Mouse (Mus musculus) MEL (cell line): ENCODE measurements around the gene Nfkbil1.

Source experiments
- CTCF ChIP-seq, 3 experiments: IDR thresholded peaks in 2 of 3; conservative IDR thresholded peaks in 1 of 3; 2 replicates each; pipeline ENCODE4 v1.5.1; 2011 to 2012; ENCODE audit warnings: low read length in 3 of 3, low read depth in 2 of 3, mild to moderate bottlenecking in 2 of 3, improper control_type of control experiment in 1 of 3, inconsistent platforms in 1 of 3, mixed read lengths in 1 of 3, moderate library complexity in 1 of 3; ENCODE audit not compliant: control insufficient read depth in 1 of 3, insufficient read depth in 1 of 3, poor library complexity in 1 of 3, severe bottlenecking in 1 of 3
- E2F4 ChIP-seq: IDR thresholded peaks from 2 replicates; pipeline ENCODE4 v1.6.1; 2011; ENCODE audit warnings: low read depth, low read length, improper control_type of control experiment, borderline replicate concordance
- HCFC1 ChIP-seq: IDR thresholded peaks from 2 replicates; pipeline ENCODE4 v1.6.1; 2012; ENCODE audit warnings: low read depth, mild to moderate bottlenecking, inconsistent platforms, low read length, improper control_type of control experiment, moderate library complexity
- MAFK ChIP-seq: IDR thresholded peaks from 2 replicates; pipeline ENCODE4 v1.6.1; 2011; ENCODE audit warnings: low read depth, mild to moderate bottlenecking, low read length, improper control_type of control experiment, borderline replicate concordance
- POLR2AphosphoS2 ChIP-seq: IDR thresholded peaks from 2 replicates; pipeline ENCODE4 v1.6.1; 2011; ENCODE audit warnings: low read length, improper control_type of control experiment
- SIN3A ChIP-seq: IDR thresholded peaks from 2 replicates; pipeline ENCODE4 v1.6.1; 2012; ENCODE audit warnings: low read length, improper control_type of control experiment, inconsistent platforms
- USF2 ChIP-seq, 2 experiments: IDR thresholded peaks; 2 replicates each; pipeline ENCODE4 v1.6.1; 2011 to 2012; ENCODE audit warnings: improper control_type of control experiment in 2 of 2, low read length in 2 of 2, borderline replicate concordance in 1 of 2, inconsistent platforms in 1 of 2, low read depth in 1 of 2, mild to moderate bottlenecking in 1 of 2; ENCODE audit not compliant: insufficient read depth in 1 of 2

- TF ChIP-seq MAFK (no peak), SIN3A (no peak), CTCF (IDR thresholded peaks at IDR 0.05 in 2 of 3, conservative IDR thresholded peaks at IDR 0.05 in 1 of 3; ENCODE audit: control insufficient read depth in 1 of 3, insufficient read depth in 1 of 3, low read depth in 2 of 3, low read length in 3 of 3, poor library complexity in 1 of 3, severe bottlenecking in 1 of 3) (no peak), POLR2AphosphoS2 (no peak), E2F4 (no peak), HCFC1 (no peak; the same call in 1 of the 2 replicates), USF2 (IDR thresholded peaks at IDR 0.05; ENCODE audit: borderline replicate concordance in 1 of 2, insufficient read depth in 1 of 2, low read depth in 1 of 2, low read length in 2 of 2) (no peak)
These were observed 39.3 kb downstream of the Nfkbil1 start for GRCm38 (mm10) chr17:35196321-35196641.
